Mouse (Mus musculus) bone marrow, adult 2 months (tissue): Measurements from ENCODE around the gene Ceacam16.

Source experiments
- CTCF ChIP-seq: fragments of 200-500 bp; IDR thresholded peaks from 2 replicates; pipeline ENCODE4 v1.5.1; 2011; ENCODE audit warnings: low read length, control low read depth; ENCODE audit not compliant: control insufficient read depth, insufficient read depth
- POLR2A ChIP-seq: fragments of 200-500 bp; IDR thresholded peaks from 2 replicates; pipeline ENCODE4 v1.6.1; 2011; ENCODE audit warnings: low read depth, mild to moderate bottlenecking, control low read depth, low read length, borderline replicate concordance; ENCODE audit not compliant: control insufficient read depth

DNA sequence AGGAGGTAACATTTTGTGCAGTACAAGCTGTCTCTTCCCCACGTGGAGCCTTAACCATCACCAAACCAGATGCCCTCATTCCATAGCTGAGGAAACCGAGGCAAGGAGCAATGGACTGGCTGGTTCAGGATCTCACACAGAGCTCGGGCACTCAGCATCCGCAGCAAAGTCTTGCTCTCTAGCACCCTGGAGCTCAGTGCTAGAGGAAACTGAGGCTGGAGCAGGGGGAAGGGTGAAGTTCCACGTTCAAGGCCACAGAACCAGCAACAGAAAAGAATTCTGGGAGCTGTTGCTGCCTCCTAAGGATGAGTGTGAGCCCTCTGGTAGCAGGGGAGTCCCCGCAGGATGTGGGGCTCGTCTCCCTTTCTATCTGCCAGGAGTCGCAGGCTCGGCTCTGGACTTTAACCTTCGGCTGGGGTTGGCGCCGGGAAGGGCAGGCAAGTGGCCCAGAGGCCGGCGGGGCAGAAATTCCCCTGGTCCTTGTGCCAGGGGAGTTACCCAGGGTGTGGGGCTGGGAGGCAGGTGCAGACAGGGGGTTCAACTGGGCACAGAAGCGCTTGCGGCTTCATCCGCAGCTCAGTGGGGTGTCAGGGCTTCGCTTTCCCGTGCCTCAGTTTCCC is 18.1 kb downstream of the Ceacam16 start:
- TF ChIP-seq CTCF, result no peak
- no peak for TF ChIP-seq POLR2A
